7 mouse cellular contexts compared by ENCODE assay signal in the genomic region with DNA sequence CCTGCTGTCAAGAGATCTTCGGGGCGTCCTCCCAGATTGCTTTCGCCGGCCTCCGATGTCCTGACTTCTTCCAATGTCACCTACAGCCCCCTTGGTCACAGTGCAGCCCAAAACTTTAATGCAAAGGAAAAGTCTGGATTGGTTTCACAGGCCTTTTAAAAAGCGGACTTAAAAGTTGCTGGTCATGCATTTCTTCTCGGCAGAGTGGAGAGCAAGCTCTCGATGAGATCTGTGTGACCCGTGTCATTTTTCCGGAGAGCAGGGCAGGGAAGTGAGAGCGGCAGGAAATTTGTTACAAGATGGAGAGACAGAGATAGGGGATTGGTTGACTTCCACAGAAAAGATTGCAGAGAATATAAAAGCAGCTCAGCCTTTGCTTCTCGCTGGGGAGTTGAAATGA. TPM values are rescaled to one million over a fixed set of nuclear protein-coding genes. Genes with fewer than 3 reads are reported as not detected.
DNase-seq lines count a peak whose midpoint lies in the region; ATAC-seq and TF ChIP-seq lines count a peak whose summit lies in the region.

No protein-coding gene starts in this region.

- H3K9me3 ChIP-seq in E14TG2a.4 (ENCODE audit: low read length), result no peaks in the 10 kb centered on the region
- no peaks in the 10 kb centered on the region for H3K9me3 ChIP-seq in forebrain, embryonic 11.5 days (ENCODE audit: control insufficient read depth, low read length)
- H3K9me3 ChIP-seq in intestine, embryonic 16.5 days (ENCODE audit: control insufficient read depth, low read length), result no peaks in the 10 kb centered on the region

- WGBS in forebrain, embryonic 11.5 days, result under 1% methylated on average over 12 of the region's 12 CpGs
- WGBS in intestine, embryonic 16.5 days, result under 1% methylated on average over 12 of the region's 12 CpGs

- no peak for ATAC-seq in forebrain, embryonic 11.5 days (replicated peaks; ENCODE audit: low FRiP score)
- ATAC-seq in intestine, embryonic 16.5 days, result no peak

- H3K27me3 ChIP-seq in E14TG2a.4 (ENCODE audit: insufficient read depth, low read length), result no peaks in the 10 kb centered on the region
- H3K27me3 ChIP-seq in forebrain, embryonic 11.5 days (ENCODE audit: control insufficient read depth, insufficient read depth, low read length), result no peaks in the 10 kb centered on the region
- no peaks in the 10 kb centered on the region for H3K27me3 ChIP-seq in intestine, embryonic 16.5 days (replicated peaks; ENCODE audit: control insufficient read depth, insufficient read depth, low read length)

- H3K9ac ChIP-seq in forebrain, embryonic 11.5 days (ENCODE audit: low read length), result peak overlapping the region; percentile 93
- H3K9ac ChIP-seq in intestine, embryonic 16.5 days (ENCODE audit: low read depth, low read length), result peak overlapping the region; percentile 99

- H3K4me3 ChIP-seq in E14TG2a.4 (replicated peaks; ENCODE audit: low read length), result peak overlapping the region; percentile 99
- H3K4me3 ChIP-seq in forebrain, embryonic 11.5 days (ENCODE audit: low read depth, low read length), result peak overlapping the region; percentile 90
- peak overlapping the region; percentile 98 for H3K4me3 ChIP-seq in intestine, embryonic 16.5 days (ENCODE audit: low read length)

- no peak for TF ChIP-seq CTCF in E14TG2a.4 (conservative IDR thresholded peaks at IDR 0.05; ENCODE audit: low read length)

- H3K27ac ChIP-seq in forebrain, embryonic 11.5 days (ENCODE audit: low read depth, low read length), result peak overlapping the region; percentile 91
- H3K27ac ChIP-seq in intestine, embryonic 16.5 days (ENCODE audit: low read length), result peak overlapping the region; percentile 96

- peaks cover 29% of the 10 kb centered on the region for H3K4me1 ChIP-seq in E14TG2a.4 (replicated peaks; ENCODE audit: low read depth, low read length)
- peaks cover 13% of the 10 kb centered on the region for H3K4me1 ChIP-seq in forebrain, embryonic 11.5 days (replicated peaks; ENCODE audit: control insufficient read depth, insufficient read depth, low read length)
- peaks cover 14% of the 10 kb centered on the region for H3K4me1 ChIP-seq in intestine, embryonic 16.5 days (ENCODE audit: control insufficient read depth, insufficient read depth, low read length)

- peaks cover 22% of the 10 kb centered on the region for H3K36me3 ChIP-seq in E14TG2a.4 (ENCODE audit: insufficient read depth, low read length)
- H3K36me3 ChIP-seq in forebrain, embryonic 11.5 days (ENCODE audit: control insufficient read depth, insufficient read depth, low read length), result no peaks in the 10 kb centered on the region
- H3K36me3 ChIP-seq in intestine, embryonic 16.5 days (ENCODE audit: control insufficient read depth, insufficient read depth, low read length), result peaks cover 5% of the 10 kb centered on the region; the same call in 1 of the 2 replicates

- peak overlapping the region; percentile 91 for H3K4me2 ChIP-seq in forebrain, embryonic 11.5 days (ENCODE audit: low read depth, low read length, severe bottlenecking)
- peak overlapping the region; percentile 51 for H3K4me2 ChIP-seq in intestine, embryonic 16.5 days (ENCODE audit: low read depth, low read length)

- peak; percentile 52 for DNase-seq in A20 (ENCODE audit: low read depth, low spot score)
- DNase-seq in forebrain, embryonic 11.5 days (ENCODE audit: low spot score), result no peak
- peak; percentile 14 for DNase-seq in lung, postnatal 10 days
- DNase-seq in right cerebral cortex, postnatal 25 days, result no peak
- DNase-seq in gastrocnemius, adult 8-10 months (ENCODE audit: low spot score in 2 of 2), result no peak

RNA-seq across cellular contexts. Expression of a gene that starts 0.9 kb away (rescaled TPM):
- 53.2 and 56.7 TPM in 2 replicates for polyA plus RNA-seq in forebrain, embryonic 11.5 days (2014; fragmentation: Nextera tagmentation; extraction: Ambion mirVana)
- polyA plus RNA-seq in intestine, embryonic 16.5 days (2015; fragmentation: Nextera tagmentation; extraction: Ambion mirVana), result 25.1 and 26.2 TPM in 2 replicates
- 10 to 100 TPM; 24.3 to 33.7 (median 26.4) TPM for total RNA-seq in gastrocnemius, adult 8-10 months (2022)

RNA-seq across cellular contexts. Expression of a gene that starts 18.5 kb away (rescaled TPM):
- 72.2 and 76.0 TPM in 2 replicates for polyA plus RNA-seq in forebrain, embryonic 11.5 days (2014; fragmentation: Nextera tagmentation; extraction: Ambion mirVana)
- polyA plus RNA-seq in intestine, embryonic 16.5 days (2015; fragmentation: Nextera tagmentation; extraction: Ambion mirVana), result 51.3 and 64.3 TPM in 2 replicates
- 10 to 100 TPM in 1 of 4 experiments, 1 to 10 TPM in 3; 7.0 to 10.4 (median 8.0) TPM for total RNA-seq in gastrocnemius, adult 8-10 months (2022)

RNA-seq across cellular contexts. Expression of a gene that starts 49.2 kb away (rescaled TPM):
- polyA plus RNA-seq in forebrain, embryonic 11.5 days (2014; fragmentation: Nextera tagmentation; extraction: Ambion mirVana), result 3.9 and 4.1 TPM in 2 replicates
- polyA plus RNA-seq in intestine, embryonic 16.5 days (2015; fragmentation: Nextera tagmentation; extraction: Ambion mirVana), result not detected in 2 replicates
- not detected for total RNA-seq in gastrocnemius, adult 8-10 months (2022)

Comparison
In these comparisons a context has a peak if more than half of its experiments do, and no peak if none do; other contexts are left out.
1. DNase-seq: peak in A20 (single experiment) and lung, postnatal 10 days (single experiment); none in forebrain, embryonic 11.5 days (single experiment), right cerebral cortex, postnatal 25 days (single experiment) and gastrocnemius, adult 8-10 months (0 of 2).
2. Peak in every context shown above with its lines, with median percentiles within 50 percentile points of each other: H3K4me3 ChIP-seq.